Mouse (Mus musculus): ENCODE data around the gene Rpl13a. TPM values are rescaled to one million over a fixed set of nuclear protein-coding genes. Genes with fewer than 3 reads are reported as not detected.
"Not testable (repeated sequence)": the region's sequence is repeated elsewhere in the genome, so short reads cannot be mapped to it uniquely, and the experiment has no call there.

Gene Rpl13a
- total RNA-seq, 2 experiments from 2014 or later = 2,237 to 2,371 TPM

DNA sequence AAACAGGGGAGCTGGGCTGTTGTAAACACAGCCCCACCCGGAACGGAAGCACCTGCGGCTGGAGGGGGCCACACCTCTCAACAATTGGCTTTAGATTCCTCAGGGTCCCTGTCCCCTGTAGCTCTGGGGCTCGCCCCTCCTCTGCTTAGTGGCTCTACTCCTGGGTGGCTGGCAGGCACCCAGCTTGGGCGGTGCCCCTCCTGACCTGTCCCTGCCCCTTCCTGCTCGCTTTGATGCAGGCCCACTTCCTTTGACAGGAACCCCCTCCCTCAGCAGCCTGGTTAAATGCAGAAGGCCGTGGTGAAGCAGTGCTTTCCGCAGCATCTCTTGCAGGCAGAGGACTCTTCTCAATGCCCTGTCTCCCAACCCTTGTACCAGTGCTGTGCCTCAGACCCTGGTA lies 7.2 kb downstream of the Rpl13a start:
- DNase-seq (ENCODE audit: low spot score in 2 of 2) = no peak

GRCm38 (mm10) chr7:45119780-45120709 lies 8.5 kb downstream of the Rpl13a start:
- DNase-seq (ENCODE audit: low spot score in 2 of 2) = no peak

DNA sequence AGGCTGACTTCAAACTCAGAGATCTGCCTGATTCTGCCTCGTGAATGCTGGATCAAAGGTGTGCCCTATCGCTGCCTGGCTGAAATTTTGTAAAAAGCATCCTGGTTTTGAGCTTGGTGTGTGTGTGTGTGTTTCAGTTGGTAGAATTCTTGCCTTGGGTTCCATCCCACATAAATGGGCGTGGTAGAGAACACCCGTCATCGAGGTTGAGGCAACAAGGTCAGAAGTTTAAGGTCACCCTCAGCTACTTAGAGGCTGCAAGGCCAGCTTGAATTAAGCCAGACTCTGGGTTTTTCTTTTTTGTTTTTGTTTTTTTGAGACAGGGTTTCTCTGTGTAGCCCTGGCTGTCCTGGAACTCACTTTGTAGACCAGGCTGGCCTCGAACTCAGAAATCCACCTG lies 10.2 kb downstream of the Rpl13a start:
- no peak for DNase-seq (ENCODE audit: low spot score in 2 of 2)

GRCm38 (mm10) chr7:45117566-45117965 lies 11.0 kb downstream of the Rpl13a start:
- DNase-seq (ENCODE audit: low spot score in 2 of 2) = no peak

DNA sequence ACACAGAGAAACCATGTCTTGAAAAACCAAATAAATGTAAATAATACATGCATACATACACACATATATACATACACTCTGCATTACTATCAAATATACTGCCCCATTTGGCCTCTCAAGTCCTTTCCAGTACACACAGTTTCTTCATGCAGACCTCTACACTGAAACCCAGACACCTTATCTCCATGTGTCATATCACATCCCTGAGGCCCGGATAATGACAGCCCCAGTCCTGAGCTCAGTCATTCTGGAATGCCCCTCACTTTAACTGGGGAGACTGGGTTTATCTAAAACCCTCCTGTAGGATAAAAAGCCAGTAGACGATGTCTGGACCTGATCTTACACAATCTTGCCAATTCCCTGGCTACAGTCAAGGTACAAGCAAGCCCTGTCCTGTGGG lies 15.1 kb downstream of the Rpl13a start:
- DNase-seq (ENCODE audit: low spot score in 2 of 2) = no peak

DNA sequence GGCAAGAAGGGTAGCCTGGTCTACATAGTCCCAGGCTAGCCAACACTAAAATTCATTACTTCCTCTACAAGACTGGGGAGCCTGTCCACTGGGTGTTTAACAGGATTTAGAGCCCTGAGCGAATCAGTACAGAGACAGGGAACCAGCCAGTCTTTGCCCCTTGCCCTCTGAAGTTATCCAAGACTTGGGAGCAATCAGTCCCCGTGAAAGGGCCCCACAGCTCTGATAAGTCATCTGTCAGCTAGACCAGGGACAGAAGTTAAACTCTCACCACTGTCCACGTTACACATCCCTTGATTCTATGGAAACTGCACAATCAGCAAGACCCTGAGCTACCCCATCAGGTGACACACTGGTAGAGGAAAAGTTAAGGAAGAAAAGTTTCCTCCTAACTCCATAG lies 16.0 kb downstream of the Rpl13a start:
- DNase-seq (ENCODE audit: low spot score in 2 of 2) = no peak

- no peak for DNase-seq (ENCODE audit: low spot score in 2 of 2)
These were observed 16.6 kb downstream of the Rpl13a start for GRCm38 (mm10) chr7:45111940-45112339.

- not testable (repeated sequence) for DNase-seq (ENCODE audit: low spot score in 2 of 2)
These were observed 18.5 kb downstream of the Rpl13a start for GRCm38 (mm10) chr7:45110089-45110488.

- no peak for DNase-seq (ENCODE audit: low spot score in 2 of 2)
These were observed 21.4 kb downstream of the Rpl13a start for GRCm38 (mm10) chr7:45107052-45107645.

DNA sequence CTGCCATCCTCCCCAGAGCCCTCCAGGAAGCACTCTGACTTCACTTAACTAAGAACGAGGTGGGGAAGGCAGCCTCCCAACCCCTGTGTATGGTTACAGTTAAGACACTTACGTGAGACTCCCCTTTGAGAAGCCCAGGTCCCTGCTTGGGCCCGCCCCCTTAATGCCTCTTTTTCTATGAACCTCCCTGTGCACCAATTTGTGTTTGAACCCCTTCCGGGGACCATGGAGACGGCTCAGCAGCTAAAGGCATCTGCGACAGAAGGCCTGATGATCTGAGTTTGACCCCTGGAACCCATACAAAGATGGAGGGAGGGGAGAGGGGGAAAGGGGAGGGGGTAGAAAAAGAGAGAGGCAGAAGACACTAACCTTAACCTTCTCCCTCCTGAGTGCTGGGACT lies 22.1 kb downstream of the Rpl13a start:
- no peak for DNase-seq (ENCODE audit: low spot score in 2 of 2)

GRCm38 (mm10) chr7:45105491-45105890 lies 23.1 kb downstream of the Rpl13a start:
- no peak for DNase-seq (ENCODE audit: low spot score in 2 of 2)

DNA sequence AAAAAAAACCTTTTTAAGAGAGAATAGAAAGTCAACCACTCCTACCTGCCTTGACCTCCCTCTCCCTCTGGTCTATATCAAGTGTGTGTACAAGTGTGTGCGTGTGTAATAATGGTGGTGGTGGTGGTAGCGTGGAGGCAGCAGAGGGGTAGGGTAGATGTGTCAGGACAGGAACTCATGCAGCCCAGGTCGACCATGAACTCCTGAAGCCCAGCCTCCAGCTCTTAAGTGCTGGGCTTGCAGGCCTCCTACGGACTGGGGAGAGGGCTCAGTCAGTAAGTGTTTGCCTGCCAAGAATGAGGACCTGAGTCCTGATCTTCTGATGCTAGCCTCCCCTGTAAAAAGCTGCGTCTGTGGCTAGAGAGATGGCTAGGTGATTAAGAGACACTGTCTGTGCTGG lies 23.6 kb downstream of the Rpl13a start:
- no peak for DNase-seq (ENCODE audit: low spot score in 2 of 2)

DNA sequence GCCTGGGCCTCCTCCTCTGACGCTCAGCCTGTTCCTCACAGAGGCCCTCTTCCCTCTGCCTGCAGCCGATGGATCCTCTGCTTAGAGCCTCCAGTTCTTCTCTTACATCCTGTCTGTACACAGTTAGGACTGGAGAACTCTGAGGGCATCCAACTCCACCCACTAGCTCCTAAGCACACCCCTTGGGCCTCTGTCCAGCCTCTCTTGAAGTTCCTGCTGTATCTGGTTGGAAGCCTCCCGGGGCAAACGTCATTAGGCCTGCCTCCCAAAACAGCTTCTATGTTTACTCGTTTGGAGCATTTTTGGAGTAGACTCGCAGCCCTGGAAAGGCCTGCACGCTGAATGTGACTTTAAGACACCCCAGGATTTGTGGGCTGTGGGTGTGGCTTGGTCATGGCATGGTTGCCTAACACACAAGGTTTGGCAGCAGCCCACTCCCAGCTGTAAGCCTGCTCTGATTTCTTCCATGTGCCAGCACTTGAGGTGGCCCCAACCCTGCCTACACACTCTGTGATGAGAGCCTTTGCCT lies 24.8 kb downstream of the Rpl13a start, which contains the start of gene Fcgrt:
Fcgrt (minus strand) TSS at position 200 of the 529 bp plus-strand sequence.
- DNase-seq (ENCODE audit: low spot score in 2 of 2) = peak; percentile 47 to 72

DNA sequence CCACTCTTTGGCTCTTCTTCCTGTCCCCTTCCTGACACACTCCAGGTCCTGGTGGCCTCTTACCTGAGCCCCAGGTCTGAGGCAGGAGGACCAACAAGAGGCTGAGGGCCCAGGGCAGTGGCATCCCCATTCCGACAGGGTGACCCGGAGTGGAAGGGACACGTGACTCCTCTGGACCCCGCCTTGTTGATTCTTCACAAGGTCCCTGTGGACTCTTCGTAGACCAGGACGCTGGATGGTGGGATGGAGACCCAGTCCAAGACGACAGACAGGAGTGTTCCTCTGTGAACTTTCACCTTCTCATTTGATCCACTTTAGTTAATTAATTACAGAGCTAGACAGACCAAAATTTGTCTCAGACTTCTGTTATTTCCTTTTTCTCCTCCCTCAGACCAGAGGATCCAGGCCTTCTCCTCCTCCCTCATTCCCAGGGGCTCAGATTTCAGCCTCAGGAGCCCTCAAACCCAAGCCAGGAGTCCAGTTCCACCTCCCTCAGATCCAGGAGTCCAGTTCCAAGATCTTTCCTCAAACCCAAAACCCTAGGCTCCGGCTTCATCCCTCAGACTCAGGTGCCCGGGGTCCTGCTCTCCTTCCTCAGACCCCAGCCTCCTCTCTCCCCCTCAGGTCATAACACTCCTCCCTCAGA lies 25.5 kb downstream of the Rpl13a start:
- DNase-seq (ENCODE audit: low spot score in 2 of 2) = no peak

- DNase-seq (ENCODE audit: low spot score in 2 of 2) = no peak
These were observed 26.1 kb downstream of the Rpl13a start for GRCm38 (mm10) chr7:45102441-45102840.

GRCm38 (mm10) chr7:45100046-45100445 lies 28.5 kb downstream of the Rpl13a start:
- DNase-seq (ENCODE audit: low spot score in 2 of 2) = no peak

- no peak for DNase-seq (ENCODE audit: low spot score in 2 of 2)
These were observed 29.9 kb downstream of the Rpl13a start for GRCm38 (mm10) chr7:45098541-45099240.

- no peak for DNase-seq (ENCODE audit: low spot score in 2 of 2)
These were observed 31.1 kb downstream of the Rpl13a start for GRCm38 (mm10) chr7:45097479-45097878.

DNA sequence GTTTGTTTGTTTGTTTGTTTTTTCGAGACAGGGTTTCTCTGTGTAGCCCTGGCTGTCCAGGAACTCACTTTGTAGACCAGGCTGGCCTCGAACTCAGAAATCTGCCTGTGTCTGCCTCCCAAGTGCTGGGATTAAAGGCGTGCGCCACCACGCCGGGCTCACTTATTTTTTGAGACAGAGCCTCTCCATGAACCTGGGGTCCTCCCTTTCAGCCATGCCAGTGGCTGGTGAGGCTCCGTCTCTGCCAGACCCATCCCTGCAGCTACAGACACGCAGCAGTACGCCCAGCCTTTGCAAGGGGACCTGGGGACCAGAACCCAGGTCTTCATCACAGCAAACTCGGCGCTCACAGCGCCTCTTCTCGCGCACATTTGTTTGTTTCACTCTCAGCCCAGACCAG lies 32.6 kb downstream of the Rpl13a start:
- DNase-seq (ENCODE audit: low spot score in 2 of 2) = not testable (repeated sequence)

GRCm38 (mm10) chr7:45095367-45095766 lies 33.2 kb downstream of the Rpl13a start:
- DNase-seq (ENCODE audit: low spot score in 2 of 2) = no peak

DNA sequence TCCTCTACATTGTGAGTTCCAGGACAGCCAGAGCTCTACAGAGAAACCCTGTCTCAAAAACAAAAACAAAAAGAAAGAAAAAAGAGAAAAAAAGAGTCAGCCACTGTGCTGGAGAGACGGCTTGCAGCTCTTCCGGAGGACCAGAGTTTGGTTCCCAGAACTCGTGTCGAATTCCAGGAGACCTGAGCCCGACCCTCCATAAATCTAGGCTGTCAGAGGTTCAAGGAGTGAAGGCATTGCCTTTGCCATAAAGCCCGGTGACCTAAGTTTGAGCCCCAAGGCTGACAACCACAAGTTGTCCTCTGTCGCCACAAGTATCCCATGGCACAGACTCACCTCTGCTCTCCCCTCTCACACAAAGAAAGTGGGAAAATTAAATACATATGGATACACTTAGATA lies 34.4 kb downstream of the Rpl13a start:
- no peak for DNase-seq (ENCODE audit: low spot score in 2 of 2)
